Mouse (Mus musculus): ENCODE data around the gene Sema3b. TPM values are rescaled to one million over a fixed set of nuclear protein-coding genes. Genes with fewer than 3 reads are reported as not detected.

The Sema3b gene
- polyA plus RNA-seq, 1 experiment: 3.9 TPM

DNA sequence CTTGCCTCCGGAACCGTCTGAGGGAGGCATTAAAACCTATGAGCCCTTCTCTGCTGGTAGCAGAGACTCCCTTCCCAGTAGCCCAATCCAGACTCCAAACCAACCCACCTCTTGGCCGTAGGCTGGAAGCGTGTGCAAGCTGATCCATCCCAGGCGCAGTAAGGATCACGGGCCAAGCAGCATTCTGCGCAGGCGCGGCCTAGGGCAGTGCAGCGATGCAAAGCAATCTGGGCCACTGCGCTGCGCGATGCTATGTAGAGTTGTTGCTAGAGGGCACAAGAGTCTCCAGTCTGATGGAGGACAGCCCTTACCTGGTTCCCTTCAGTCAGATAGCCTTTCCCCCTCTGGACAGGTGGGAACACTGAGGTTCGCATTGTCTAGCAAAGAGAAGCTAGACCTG, 9.2 kb downstream of the Sema3b start:
- no peaks in the 10 kb centered on the region for H3K27me3 ChIP-seq (ENCODE audit: control insufficient read depth, insufficient read depth, low read length)
- H3K27ac ChIP-seq (ENCODE audit: insufficient read depth, low read length): no peak overlapping the region
- H3K4me1 ChIP-seq (ENCODE audit: control insufficient read depth, insufficient read depth, low read length): peaks cover 10% of the 10 kb centered on the region
- 65% methylated on average over 14 of the region's 14 CpGs for WGBS
- no peak for TF ChIP-seq POLR2A (IDR thresholded peaks at IDR 0.05; ENCODE audit: borderline replicate concordance, insufficient read depth, low read length)
- TF ChIP-seq CTCF (IDR thresholded peaks at IDR 0.05; ENCODE audit: borderline replicate concordance, insufficient read depth, low read depth, low read length): no peak
- H3K4me3 ChIP-seq (replicated peaks; ENCODE audit: insufficient read depth, low read depth, low read length): no peak overlapping the region
- peak; percentile 60 to 73 for DNase-seq

DNA sequence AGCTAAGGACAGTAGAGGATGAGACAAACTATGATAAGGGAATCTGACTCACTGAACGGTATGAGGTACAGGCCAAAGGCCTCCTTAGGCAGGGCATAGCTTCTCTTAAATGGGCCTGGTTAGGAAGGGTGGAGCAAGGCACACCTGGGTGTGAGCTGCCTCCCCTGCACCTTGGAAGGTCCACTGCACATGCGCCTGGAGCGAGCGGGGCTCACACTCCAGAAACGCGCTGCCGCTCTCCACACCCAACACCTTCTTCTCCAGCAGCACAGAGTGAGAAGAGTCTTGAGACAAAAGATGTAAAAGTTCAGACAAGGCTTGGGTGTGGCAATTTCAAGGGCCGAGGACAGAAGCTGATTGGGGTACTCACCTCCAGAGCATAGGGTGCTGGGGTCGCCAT, 9.6 kb downstream of the Sema3b start:
- no peak for DNase-seq
- TF ChIP-seq CTCF (IDR thresholded peaks at IDR 0.05; ENCODE audit: borderline replicate concordance, insufficient read depth, low read depth, low read length) (no peak), POLR2A (IDR thresholded peaks at IDR 0.05; ENCODE audit: borderline replicate concordance, insufficient read depth, low read length) (no peak)
- Histone ChIP-seq H3K4me3 (replicated peaks; ENCODE audit: insufficient read depth, low read depth, low read length) (no peak overlapping the region), H3K27me3 (ENCODE audit: control insufficient read depth, insufficient read depth, low read length) (no peaks in the 10 kb centered on the region), H3K4me1 (ENCODE audit: control insufficient read depth, insufficient read depth, low read length) (peaks cover 10% of the 10 kb centered on the region), H3K27ac (ENCODE audit: insufficient read depth, low read length) (no peak overlapping the region)
- WGBS: 94% methylated on average over 9 of the region's 9 CpGs

DNA sequence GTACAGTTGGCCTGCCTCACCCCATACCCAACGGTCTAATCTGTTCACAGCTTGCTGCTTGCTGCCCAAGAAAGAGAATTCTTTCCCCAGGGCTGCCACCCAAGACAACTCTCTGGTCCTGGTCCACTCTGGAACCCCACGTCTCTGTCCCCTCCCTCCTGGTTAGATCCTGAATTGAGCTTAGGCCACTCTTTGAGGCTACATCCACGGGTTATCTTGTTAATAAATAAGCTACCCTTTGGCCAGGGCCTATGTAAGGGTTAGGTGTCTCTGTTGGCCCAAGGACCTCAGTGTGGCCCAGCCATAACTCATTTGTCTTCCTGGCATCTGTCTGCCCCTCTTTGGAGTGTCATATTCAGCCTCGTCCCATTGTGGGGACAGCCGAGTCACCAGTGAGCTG, 10.6 kb downstream of the Sema3b start:
- no peak overlapping the region for H3K27ac ChIP-seq (ENCODE audit: insufficient read depth, low read length)
- TF ChIP-seq POLR2A (IDR thresholded peaks at IDR 0.05; ENCODE audit: borderline replicate concordance, insufficient read depth, low read length) (no peak), CTCF (IDR thresholded peaks at IDR 0.05; ENCODE audit: borderline replicate concordance, insufficient read depth, low read depth, low read length) (no peak)
- H3K4me3 ChIP-seq (replicated peaks; ENCODE audit: insufficient read depth, low read depth, low read length): no peak overlapping the region
- H3K4me1 ChIP-seq (ENCODE audit: control insufficient read depth, insufficient read depth, low read length): peaks cover 18% of the 10 kb centered on the region
- no peak for DNase-seq
- no peaks in the 10 kb centered on the region for H3K27me3 ChIP-seq (ENCODE audit: control insufficient read depth, insufficient read depth, low read length)
- 86% methylated on average over 5 of the region's 5 CpGs for WGBS

DNA sequence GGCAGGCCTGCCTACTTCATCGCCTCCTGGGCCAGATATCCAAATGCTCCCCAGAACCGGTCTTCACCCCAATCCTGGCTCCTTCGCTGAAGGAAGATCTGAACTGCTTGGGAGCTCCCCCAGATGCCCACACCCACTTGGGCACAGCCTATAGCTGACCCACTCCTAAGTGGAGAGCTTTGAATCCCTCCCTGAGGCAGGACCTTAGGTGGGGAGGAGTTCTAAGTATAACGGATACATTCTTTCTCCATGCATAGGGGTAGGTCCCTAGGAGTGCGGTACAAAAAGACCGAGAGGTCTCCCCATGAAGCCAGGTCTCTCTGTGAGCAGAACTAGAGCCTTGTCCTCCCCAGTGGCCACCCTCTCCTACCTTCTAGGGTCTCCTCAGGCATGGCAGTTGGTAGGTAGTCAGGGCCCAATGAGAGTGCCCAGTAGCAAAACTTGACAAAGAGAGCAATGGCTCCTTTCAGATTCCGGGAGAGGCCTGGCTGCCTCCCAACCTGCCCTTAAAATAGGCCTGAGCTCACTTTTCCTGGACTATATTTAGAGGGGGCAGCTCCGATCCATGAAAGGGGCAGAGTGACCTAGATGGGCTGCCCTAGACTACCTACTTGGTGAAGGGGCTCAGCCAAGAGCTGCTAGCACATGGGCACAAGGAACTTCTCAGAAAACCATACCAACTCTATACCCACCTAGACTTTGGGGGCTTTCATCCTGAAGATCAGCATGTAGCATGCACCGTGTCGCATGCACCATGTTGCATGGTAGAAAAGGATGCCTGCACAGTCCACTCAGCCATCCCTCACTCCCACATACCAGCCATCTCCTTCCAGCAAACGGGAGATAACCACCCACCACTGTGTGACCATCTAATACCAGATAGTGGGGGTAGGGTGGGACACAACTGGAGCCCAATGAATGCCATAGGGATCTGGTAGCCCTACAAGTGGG, 12.1 kb downstream of the Sema3b start:
- no peak for TF ChIP-seq POLR2A (IDR thresholded peaks at IDR 0.05; ENCODE audit: borderline replicate concordance, insufficient read depth, low read length)
- no peak for TF ChIP-seq CTCF (IDR thresholded peaks at IDR 0.05; ENCODE audit: borderline replicate concordance, insufficient read depth, low read depth, low read length)
- no peak for DNase-seq
- Histone ChIP-seq H3K4me3 (replicated peaks; ENCODE audit: insufficient read depth, low read depth, low read length) (no peak overlapping the region), H3K27me3 (ENCODE audit: control insufficient read depth, insufficient read depth, low read length) (no peaks in the 10 kb centered on the region), H3K4me1 (ENCODE audit: control insufficient read depth, insufficient read depth, low read length) (peaks cover 33% of the 10 kb centered on the region), H3K27ac (ENCODE audit: insufficient read depth, low read length) (no peak overlapping the region)
- 73% methylated on average over 11 of the region's 11 CpGs for WGBS

DNA sequence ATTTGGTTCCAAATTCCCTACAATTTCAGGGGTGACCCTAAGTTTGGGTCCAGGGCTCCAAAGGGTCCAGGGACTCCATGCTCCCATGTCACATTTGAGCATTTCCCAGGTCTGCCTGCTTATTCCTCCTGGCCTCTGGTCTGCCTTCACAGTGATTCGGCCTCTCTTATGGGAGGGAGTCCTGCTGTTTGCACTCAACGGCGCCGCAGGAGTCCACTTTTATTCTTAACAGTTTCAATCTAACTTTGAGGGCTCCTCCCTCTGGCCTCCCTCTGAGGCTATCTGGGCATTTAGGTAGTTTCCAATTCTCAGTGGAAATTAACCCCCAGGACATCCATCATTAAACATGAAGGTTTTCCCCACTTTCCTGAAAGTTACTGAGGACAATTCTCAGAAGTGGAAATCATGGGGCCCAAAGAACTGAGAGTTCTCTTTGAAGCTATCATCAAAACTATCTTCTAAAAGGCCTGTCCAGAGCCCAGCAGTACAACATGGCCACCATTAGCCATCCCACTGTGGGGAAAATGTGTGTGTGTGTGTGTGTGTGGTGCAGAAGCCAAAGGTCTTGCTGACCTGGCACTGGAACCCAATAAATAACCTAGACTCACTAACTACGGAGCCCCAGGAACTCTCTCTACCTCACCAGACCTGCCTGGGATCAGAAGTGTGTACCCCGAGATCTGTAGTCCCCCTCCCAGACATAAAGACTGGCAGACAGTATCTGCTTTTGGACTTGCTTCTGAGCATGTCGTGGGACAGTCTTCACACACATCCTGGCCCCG, 14.6 kb downstream of the Sema3b start:
- TF ChIP-seq POLR2A (IDR thresholded peaks at IDR 0.05; ENCODE audit: borderline replicate concordance, insufficient read depth, low read length) (no peak), CTCF (IDR thresholded peaks at IDR 0.05; ENCODE audit: borderline replicate concordance, insufficient read depth, low read depth, low read length) (no peak)
- no peak overlapping the region for H3K4me3 ChIP-seq (replicated peaks; ENCODE audit: insufficient read depth, low read depth, low read length)
- no peaks in the 10 kb centered on the region for H3K27me3 ChIP-seq (ENCODE audit: control insufficient read depth, insufficient read depth, low read length)
- peaks cover 40% of the 10 kb centered on the region for H3K4me1 ChIP-seq (ENCODE audit: control insufficient read depth, insufficient read depth, low read length)
- no peak overlapping the region for H3K27ac ChIP-seq (ENCODE audit: insufficient read depth, low read length)
- no peak for DNase-seq
- WGBS: 88% methylated on average over 8 of the region's 8 CpGs

DNA sequence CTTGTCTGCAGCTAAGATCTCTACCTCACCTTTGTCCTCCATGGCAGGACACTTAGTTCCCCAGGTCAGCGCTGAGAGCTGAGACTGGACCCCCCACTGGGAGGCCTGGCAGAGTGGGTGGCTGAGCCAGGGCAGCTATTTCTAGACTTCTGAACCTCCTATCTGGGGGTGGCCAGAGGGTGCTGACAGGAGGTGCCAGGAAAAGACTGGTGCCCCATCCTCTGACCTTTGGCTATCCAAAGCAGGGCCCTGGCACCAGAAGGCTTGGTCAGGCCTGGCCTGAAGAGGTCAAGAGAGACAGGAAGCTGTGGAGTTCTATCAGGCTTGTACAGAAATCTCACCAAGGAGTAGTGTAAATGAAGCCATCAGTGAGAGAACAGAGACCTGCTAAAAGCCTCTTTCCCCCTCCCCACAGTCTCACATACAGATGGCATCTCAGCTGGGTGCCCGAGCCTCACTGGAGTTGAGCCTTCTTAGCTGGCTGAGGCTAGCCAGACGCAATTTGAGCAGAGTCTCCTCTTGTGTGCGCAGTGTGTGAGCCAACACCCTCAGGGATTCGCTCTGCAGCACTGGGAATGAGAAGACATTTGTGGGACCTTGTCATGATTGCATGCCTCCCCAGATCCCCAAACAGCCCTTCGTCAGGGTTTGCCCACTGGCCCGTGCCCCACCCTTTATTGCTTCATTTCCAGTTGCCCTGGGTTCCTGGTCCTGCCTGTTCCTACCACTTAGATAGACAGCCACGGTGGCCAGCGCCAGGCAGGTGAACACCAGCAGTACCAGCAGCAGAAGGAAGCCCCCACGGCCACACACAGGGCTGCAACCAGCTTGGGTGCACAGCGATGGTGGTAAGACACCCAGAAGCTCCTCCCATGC, 15.7 kb downstream of the Sema3b start:
- DNase-seq: peak; percentile 90 to 93
- Histone ChIP-seq H3K4me1 (ENCODE audit: control insufficient read depth, insufficient read depth, low read length) (peaks cover 40% of the 10 kb centered on the region), H3K27ac (ENCODE audit: insufficient read depth, low read length) (peak overlapping the region; percentile 77), H3K27me3 (ENCODE audit: control insufficient read depth, insufficient read depth, low read length) (no peaks in the 10 kb centered on the region), H3K4me3 (replicated peaks; ENCODE audit: insufficient read depth, low read depth, low read length) (no peak overlapping the region)
- TF ChIP-seq POLR2A (IDR thresholded peaks at IDR 0.05; ENCODE audit: borderline replicate concordance, insufficient read depth, low read length): no peak
- no peak for TF ChIP-seq CTCF (IDR thresholded peaks at IDR 0.05; ENCODE audit: borderline replicate concordance, insufficient read depth, low read depth, low read length)
- 13% methylated on average over 11 of the region's 11 CpGs for WGBS

DNA sequence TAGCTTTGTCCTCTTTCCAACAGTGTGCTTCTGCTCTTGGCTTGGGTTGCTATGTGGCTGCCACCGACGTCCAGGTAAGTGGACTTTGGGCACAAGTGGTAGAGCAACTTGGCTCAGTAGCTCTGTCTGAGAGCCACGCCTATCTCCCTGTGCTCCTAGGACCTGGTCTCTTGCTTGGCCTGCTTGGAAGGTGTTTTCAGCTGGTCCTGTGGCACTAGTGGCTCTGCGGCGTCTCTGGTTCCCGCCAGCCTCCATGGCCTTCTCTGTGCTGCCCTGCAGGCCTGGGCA, 18.3 kb downstream of the Sema3b start:
- peaks cover 30% of the 10 kb centered on the region for H3K4me1 ChIP-seq (ENCODE audit: control insufficient read depth, insufficient read depth, low read length)
- H3K4me3 ChIP-seq (replicated peaks; ENCODE audit: insufficient read depth, low read depth, low read length): no peak overlapping the region
- WGBS: 92% methylated on average over 6 of the region's 6 CpGs
- no peak overlapping the region for H3K27ac ChIP-seq (ENCODE audit: insufficient read depth, low read length)
- TF ChIP-seq CTCF (IDR thresholded peaks at IDR 0.05; ENCODE audit: borderline replicate concordance, insufficient read depth, low read depth, low read length) (no peak), POLR2A (IDR thresholded peaks at IDR 0.05; ENCODE audit: borderline replicate concordance, insufficient read depth, low read length) (no peak)
- DNase-seq: no peak
- H3K27me3 ChIP-seq (ENCODE audit: control insufficient read depth, insufficient read depth, low read length): no peaks in the 10 kb centered on the region
